Mouse (Mus musculus) limb, embryonic 10.5 days (tissue): ENCODE results near the gene Lrrc25. TPM values are rescaled to one million over a fixed set of nuclear protein-coding genes. Genes with fewer than 3 reads are reported as not detected.

Source experiments
- DNase-seq: peaks from one replicate; pipeline ENCODE4 v3.0.0-alpha.2; 2017; ENCODE audit warnings: low spot score
- H3K27ac ChIP-seq: fragments of 300-500 bp; sonication (generic); 2 replicates; pipeline ENCODE4 v1.5.1; 2016; ENCODE audit warnings: mild to moderate bottlenecking
- H3K27me3 ChIP-seq: fragments of 300-500 bp; sonication (generic); 2 replicates; pipeline ENCODE4 v1.6.1; 2016; ENCODE audit warnings: low read depth, mild to moderate bottlenecking; ENCODE audit not compliant: poor library complexity, severe bottlenecking
- H3K36me3 ChIP-seq: fragments of 300-500 bp; sonication (generic); 2 replicates; pipeline ENCODE4 v1.6.1; 2016; ENCODE audit warnings: mild to moderate bottlenecking, moderate library complexity
- H3K4me1 ChIP-seq: fragments of 300-500 bp; sonication (generic); 2 replicates; pipeline ENCODE4 v1.6.1; 2016
- H3K4me3 ChIP-seq: fragments of 300-500 bp; sonication (generic); 2 replicates; pipeline ENCODE4 v1.5.1; 2016; ENCODE audit warnings: mild to moderate bottlenecking, moderate library complexity
- H3K9me3 ChIP-seq: fragments of 300-500 bp; sonication (generic); replicated peaks from 2 replicates; pipeline ENCODE4 v1.6.1; 2016; ENCODE audit warnings: mild to moderate bottlenecking
- WGBS: fragments of 180-500 bp; shearing (Covaris S2); methylation state at CpG from one replicate; pipeline ENCODE4 v1.1.7; 2016; 5-methylcytosine and 5-hydroxymethylcytosine counted together
- polyA plus RNA-seq: library from polyadenylated mRNA; unstranded; fragments of >200 nt; fragmentation: Nextera tagmentation; extraction: Ambion mirVana; gene quantifications from 2 replicates; pipeline ENCODE4 v1.2.1, GENCODE M21; 2016

Gene Lrrc25
- polyA plus RNA-seq, 1 experiment from 2014 or later, result 0.64 TPM

DNA sequence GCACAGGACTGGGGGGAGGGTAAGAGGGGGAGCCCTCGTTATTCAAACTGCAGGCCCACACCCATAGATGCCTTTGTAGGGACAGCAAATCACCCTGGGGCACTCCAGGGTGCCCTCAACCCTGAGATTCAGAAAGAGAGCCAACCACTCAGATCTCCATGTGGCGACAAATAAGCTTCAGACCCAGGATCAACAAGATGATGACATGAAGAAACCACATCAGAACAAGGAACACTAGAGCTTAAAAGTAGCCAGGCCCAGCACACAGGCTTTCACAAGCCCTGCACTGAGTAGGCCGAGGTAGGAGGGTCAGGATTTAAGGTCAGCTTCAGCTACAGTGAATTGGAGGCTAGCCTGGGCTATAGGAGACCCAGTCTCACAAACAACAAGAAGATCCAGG is 33.0 kb downstream of the Lrrc25 start:
- Histone ChIP-seq H3K27ac (peak overlapping the region; percentile 32), H3K36me3 (peaks cover 38% of the 10 kb centered on the region), H3K27me3 (no peaks in the 10 kb centered on the region), H3K4me3 (no peak overlapping the region), H3K4me1 (peaks cover 54% of the 10 kb centered on the region), H3K9me3 (no peaks in the 10 kb centered on the region)
- DNase-seq, result no peak
- 67% methylated on average over 3 of the region's 3 CpGs for WGBS

DNA sequence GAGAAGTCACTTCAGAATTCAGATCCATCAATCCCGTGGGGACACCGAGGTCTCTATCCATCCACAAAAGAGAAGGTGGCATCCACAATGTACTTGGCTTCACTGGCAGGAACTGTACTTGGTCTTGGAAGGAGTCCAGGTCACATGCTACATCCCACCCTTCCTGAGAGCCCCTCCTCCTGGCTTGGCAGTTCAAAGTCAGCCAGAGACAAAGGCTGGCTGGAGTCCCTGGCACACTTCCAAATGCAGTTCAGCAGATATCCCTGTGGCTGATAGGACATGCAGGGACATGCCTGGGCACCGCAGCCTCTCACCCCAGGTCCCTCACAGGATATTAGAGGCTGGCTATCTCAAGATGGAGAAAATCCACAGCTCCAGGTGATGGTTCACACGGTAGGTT is 33.4 kb downstream of the Lrrc25 start:
- Histone ChIP-seq H3K9me3 (no peaks in the 10 kb centered on the region), H3K4me3 (no peak overlapping the region), H3K27ac (peak overlapping the region; percentile 38; the same call in 1 of the 2 replicates), H3K4me1 (peaks cover 54% of the 10 kb centered on the region), H3K36me3 (peaks cover 41% of the 10 kb centered on the region), H3K27me3 (no peaks in the 10 kb centered on the region)
- DNase-seq, result no peak
- 84% methylated on average over 4 of the region's 4 CpGs for WGBS

DNA sequence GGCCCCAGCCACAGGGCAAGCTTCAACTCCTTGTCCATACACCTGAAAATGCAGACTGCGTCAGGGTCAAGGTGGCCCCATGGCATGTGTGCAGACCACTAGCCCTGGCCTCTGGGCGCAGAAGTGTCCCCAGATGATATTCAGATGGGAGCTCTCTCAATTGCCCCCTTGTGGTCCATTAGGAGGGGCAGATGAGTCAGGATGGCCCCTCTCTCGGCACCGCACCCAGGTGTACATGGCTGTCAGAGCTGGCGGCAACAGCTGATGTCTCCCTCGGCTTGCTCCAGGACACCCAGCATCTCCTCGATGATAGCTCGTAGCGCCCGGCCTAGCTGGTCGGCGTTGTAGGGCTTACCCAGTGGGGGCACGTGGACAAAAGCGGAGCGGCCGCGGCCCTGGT is 34.4 kb downstream of the Lrrc25 start:
- H3K36me3 ChIP-seq, result peaks cover 50% of the 10 kb centered on the region
- H3K27ac ChIP-seq, result no peak overlapping the region
- no peaks in the 10 kb centered on the region for H3K27me3 ChIP-seq
- H3K4me3 ChIP-seq, result no peak overlapping the region
- WGBS, result 94% methylated on average over 17 of the region's 17 CpGs
- peaks cover 50% of the 10 kb centered on the region for H3K4me1 ChIP-seq
- H3K9me3 ChIP-seq, result no peaks in the 10 kb centered on the region
- no peak for DNase-seq

DNA sequence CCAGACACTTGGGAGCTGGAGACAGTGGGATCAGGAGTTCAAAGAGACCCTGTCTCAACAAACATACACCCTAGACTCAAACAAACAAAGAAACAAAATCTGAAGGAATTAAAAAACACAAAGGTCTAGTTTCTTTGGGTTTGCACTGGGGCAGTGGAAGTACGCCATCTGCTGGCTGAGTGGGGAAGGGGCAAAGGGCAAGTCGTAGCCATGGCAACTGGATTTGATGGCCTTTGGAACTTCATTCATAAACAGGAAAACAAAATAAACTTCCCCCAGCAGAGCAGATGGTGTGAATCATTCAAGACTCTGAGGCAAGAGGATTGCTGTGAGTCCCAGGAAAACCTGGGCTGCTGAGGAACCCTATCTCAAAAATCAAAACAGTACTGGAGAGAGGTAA is 37.3 kb downstream of the Lrrc25 start:
- H3K27ac ChIP-seq, result no peak overlapping the region
- no peaks in the 10 kb centered on the region for H3K9me3 ChIP-seq
- H3K27me3 ChIP-seq, result no peaks in the 10 kb centered on the region
- H3K36me3 ChIP-seq, result peaks cover 71% of the 10 kb centered on the region
- peaks cover 45% of the 10 kb centered on the region for H3K4me1 ChIP-seq
- H3K4me3 ChIP-seq, result no peak overlapping the region
- 62% methylated on average over 2 of the region's 2 CpGs for WGBS
- no peak for DNase-seq

DNA sequence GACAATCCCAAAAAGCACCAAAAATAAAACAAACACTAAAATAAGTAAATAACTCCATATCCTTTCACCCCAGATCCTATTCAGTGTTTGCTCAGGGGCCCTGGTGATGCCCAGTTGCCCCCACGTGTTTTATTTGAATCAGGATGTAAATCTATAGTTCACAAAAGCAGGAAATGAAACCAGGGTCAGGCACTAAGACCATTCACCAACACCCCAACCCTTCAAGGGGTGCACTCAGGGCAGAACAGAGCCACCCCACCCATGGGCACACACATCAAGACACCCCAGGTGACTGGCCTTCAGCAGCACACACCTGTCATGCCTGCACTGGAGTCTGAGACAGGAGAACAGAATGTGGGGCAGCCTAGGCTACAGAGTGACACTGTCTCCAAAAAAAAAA is 38.2 kb downstream of the Lrrc25 start:
- DNase-seq, result no peak
- Histone ChIP-seq H3K36me3 (peaks cover 66% of the 10 kb centered on the region), H3K4me3 (no peak overlapping the region), H3K27me3 (no peaks in the 10 kb centered on the region), H3K4me1 (peaks cover 45% of the 10 kb centered on the region), H3K27ac (no peak overlapping the region), H3K9me3 (no peaks in the 10 kb centered on the region)
- WGBS, result 73% methylated on average over 1 of the region's 1 CpGs

DNA sequence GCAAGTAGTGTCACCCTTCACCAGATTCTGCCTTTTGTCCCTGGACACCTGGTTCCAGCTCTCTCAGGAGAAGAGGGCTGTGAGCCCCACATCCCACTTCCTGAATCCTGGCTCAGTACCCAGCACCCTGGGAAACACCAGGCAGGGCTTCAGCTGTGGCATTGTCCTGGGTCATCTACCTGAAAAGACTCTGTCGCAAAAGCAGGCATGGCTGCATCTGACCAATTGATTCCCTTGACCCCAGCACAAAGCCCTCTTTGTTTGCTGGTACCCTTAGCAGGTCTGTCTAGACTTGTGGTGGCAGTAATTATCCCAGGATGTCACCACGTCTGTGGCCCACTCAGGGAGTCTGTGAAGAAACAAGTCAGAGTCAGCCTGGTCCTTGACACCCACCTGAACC is 39.5 kb downstream of the Lrrc25 start:
- DNase-seq, result no peak
- no peaks in the 10 kb centered on the region for H3K27me3 ChIP-seq
- no peak overlapping the region for H3K4me3 ChIP-seq
- H3K9me3 ChIP-seq, result no peaks in the 10 kb centered on the region
- 40% methylated on average over 2 of the region's 2 CpGs for WGBS
- H3K4me1 ChIP-seq, result peaks cover 51% of the 10 kb centered on the region
- H3K36me3 ChIP-seq, result peaks cover 52% of the 10 kb centered on the region
- H3K27ac ChIP-seq, result peak overlapping the region; percentile 76

DNA sequence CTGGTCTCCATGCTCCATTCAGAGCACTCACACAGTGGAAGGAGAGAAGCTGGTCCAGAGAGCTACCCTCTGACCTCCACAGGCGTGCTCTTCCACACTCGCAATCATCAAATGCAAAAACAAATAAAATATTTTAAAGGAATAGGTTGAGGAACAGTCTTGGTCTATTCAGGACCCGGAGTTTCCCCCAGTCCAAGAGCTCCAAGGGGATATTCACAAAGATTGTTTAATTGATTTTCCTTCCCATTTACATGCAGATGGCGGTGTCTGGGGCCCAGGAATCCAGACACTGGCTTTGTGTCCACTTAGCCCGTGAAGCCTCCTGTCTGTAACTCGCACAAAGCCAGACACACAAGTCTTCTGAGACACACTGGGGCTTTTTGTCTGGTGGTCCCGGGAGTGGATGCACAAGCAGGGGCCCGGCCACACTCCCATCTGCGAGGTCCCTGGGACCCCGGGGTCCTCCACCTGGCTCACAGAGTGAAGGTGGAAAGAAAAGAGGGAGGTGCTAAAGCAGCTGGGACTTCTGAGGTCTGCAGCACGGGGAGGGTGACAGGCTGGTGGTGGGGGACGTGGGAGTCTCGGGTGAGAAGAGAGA is 40.3 kb downstream of the Lrrc25 start:
- no peak overlapping the region for H3K4me3 ChIP-seq
- H3K9me3 ChIP-seq, result no peaks in the 10 kb centered on the region
- H3K27me3 ChIP-seq, result no peaks in the 10 kb centered on the region
- no peak for DNase-seq
- H3K4me1 ChIP-seq, result peaks cover 53% of the 10 kb centered on the region
- H3K36me3 ChIP-seq, result peaks cover 44% of the 10 kb centered on the region
- peak overlapping the region; percentile 76 for H3K27ac ChIP-seq
- WGBS, result 80% methylated on average over 13 of the region's 13 CpGs

DNA sequence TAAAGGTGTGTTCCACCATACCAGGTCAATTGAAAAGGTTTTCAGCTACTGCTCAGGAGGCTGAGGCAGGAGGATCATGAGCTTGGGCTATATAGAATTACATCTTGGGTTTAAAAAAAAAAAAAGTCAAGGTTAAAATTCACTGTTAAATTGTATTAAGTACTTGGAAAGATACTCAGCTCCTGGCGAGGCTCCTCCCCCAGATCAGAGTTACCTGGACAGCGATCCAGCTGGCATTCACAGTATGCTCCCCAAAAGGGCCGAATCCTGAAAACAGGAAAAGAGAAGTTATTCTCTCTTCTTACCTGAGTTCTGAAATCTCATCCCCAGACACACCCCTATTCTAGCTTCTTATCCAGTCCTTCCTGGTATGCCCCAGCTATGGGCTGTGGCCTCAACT is 41.3 kb downstream of the Lrrc25 start:
- Histone ChIP-seq H3K36me3 (peaks cover 36% of the 10 kb centered on the region), H3K27ac (peak overlapping the region; percentile 36; the same call in 1 of the 2 replicates), H3K9me3 (no peaks in the 10 kb centered on the region), H3K27me3 (no peaks in the 10 kb centered on the region), H3K4me1 (peaks cover 52% of the 10 kb centered on the region), H3K4me3 (no peak overlapping the region)
- no peak for DNase-seq
- 91% methylated on average over 3 of the region's 3 CpGs for WGBS

DNA sequence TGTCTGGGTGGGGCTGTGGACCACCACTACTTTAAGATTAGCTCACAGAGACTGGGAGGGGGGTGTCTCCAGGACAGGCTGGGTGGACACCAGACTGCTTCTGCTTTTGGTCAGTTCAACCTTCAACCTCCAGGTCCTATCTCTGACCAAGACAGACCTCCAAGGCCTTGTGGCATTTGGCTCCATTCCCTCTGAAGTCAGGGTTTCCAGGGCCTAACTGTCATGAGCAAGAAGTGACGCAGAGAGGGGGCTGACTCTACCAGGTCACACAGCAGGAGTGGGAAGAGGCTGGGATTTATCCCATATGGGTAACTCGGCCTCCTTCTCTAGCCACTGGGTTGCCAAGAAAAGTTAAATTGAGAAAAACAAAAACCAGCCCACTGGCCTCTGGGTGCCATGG is 41.8 kb downstream of the Lrrc25 start:
- Histone ChIP-seq H3K27me3 (no peaks in the 10 kb centered on the region), H3K36me3 (peaks cover 33% of the 10 kb centered on the region), H3K4me1 (peaks cover 49% of the 10 kb centered on the region), H3K4me3 (no peak overlapping the region), H3K9me3 (no peaks in the 10 kb centered on the region), H3K27ac (peak overlapping the region; percentile 36; the same call in 1 of the 2 replicates)
- no peak for DNase-seq
- WGBS, result 93% methylated on average over 2 of the region's 2 CpGs

DNA sequence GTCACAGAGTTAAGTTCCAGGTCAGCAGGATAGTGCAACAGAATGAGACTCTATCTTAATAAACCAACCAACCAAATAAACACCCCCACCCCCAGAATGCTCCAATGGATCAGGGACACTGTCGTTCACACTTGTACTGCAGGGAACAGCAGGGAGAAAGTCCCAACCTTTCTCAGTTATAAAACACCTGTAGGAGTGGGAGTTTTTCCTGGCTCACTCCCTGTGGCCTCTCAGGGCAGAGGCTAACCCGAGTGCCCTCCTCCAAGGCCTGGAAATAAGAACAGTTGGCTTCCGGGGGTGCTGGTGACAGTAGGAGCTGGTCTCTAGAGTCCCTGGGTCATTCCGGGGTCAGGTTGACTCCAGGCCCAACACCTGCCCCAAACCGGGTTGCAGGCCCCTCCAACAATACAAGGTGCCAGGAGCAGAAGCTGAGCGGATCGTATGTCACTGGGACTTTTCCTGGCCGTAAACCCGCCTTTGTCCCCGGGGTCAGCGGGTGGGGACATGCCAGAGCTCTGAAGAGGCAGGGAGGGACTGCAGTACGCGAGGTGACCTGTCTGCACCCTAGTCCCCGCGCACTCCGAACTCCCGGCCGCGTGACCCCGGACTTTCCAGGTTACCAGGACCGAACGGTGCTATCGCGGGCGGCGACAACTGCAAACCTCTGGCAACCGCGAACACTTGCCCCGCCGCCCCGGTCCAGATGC is 43.1 kb downstream of the Lrrc25 start:
- H3K27ac ChIP-seq, result peak overlapping the region; percentile 88
- no peaks in the 10 kb centered on the region for H3K9me3 ChIP-seq
- peak overlapping the region; percentile 74 for H3K4me3 ChIP-seq
- WGBS, result under 1% methylated on average over 31 of the region's 31 CpGs
- H3K36me3 ChIP-seq, result peaks cover 32% of the 10 kb centered on the region
- no peaks in the 10 kb centered on the region for H3K27me3 ChIP-seq
- no peak for DNase-seq
- peaks cover 49% of the 10 kb centered on the region for H3K4me1 ChIP-seq

DNA sequence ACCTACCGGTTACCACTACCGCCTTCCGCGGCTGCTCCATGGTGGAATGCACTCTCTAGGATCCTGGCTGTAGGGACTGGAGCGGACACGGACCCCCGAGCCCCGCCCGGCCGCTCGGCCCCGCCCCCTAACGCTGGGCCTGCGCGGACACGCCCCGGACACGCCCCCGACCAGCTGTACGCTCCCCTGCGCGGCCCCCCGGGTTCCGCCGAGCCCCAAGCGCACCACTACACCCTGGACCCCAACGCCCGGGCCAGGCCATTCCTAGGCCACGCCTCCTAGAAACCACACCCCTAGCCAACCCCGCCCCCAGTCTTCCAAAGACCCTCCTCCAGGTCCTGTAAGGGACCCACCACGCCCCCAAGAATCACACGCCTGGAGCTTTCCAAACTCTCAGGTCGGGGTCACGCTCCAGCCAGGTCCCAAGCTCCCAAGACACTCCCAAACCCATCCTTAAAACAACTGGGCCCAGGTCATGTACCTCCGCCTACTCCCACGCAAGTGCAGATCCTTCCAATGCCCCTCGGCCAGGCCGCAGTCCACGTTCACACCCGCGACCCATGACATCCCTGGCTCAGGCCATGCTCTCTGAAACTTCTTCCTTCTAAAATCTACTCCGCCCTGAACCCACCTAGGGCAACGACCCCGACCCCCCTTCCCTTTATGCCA is 43.8 kb downstream of the Lrrc25 start:
- no peaks in the 10 kb centered on the region for H3K27me3 ChIP-seq
- peak overlapping the region; percentile 74 for H3K4me3 ChIP-seq
- WGBS, result under 1% methylated on average over 44 of the region's 44 CpGs
- peaks cover 49% of the 10 kb centered on the region for H3K4me1 ChIP-seq
- peak; percentile 100 for DNase-seq
- no peaks in the 10 kb centered on the region for H3K9me3 ChIP-seq
- peaks cover 27% of the 10 kb centered on the region for H3K36me3 ChIP-seq
- H3K27ac ChIP-seq, result peak overlapping the region; percentile 88

DNA sequence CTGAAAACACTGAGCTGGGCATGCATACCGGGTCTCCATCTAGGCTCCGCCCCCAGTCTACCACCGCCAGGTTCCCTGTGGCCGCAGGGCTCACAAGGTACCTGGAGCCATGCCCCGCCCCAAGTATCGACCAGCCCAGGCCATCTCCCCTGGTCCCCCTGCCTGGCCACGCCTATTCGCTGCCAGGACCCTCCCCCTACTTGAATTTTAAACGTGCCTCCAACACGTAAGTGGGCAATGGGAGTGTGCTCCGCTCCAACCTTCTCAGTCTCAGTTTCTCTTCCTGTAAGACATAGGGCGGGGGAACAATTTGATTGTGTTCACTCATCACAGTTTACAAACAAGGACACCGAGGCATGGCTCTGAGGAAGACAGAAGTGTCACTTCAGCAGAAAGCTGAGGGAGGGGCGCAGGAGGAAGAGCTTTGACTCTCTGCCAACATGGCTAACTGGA is 44.3 kb downstream of the Lrrc25 start, which contains the start of gene Pgpep1:
Gene Pgpep1, minus strand, starts transcription at position 116 of the 453 bp plus-strand sequence.
- Histone ChIP-seq H3K4me1 (peaks cover 47% of the 10 kb centered on the region), H3K36me3 (peaks cover 22% of the 10 kb centered on the region), H3K27me3 (no peaks in the 10 kb centered on the region), H3K27ac (peak within 1 kb of the TSS; percentile 88), H3K9me3 (no peaks in the 10 kb centered on the region), H3K4me3 (peak within 1 kb of the TSS; percentile 74)
- WGBS, result 2% methylated on average over 14 of the region's 14 CpGs
- peak; percentile 71 for DNase-seq

DNA sequence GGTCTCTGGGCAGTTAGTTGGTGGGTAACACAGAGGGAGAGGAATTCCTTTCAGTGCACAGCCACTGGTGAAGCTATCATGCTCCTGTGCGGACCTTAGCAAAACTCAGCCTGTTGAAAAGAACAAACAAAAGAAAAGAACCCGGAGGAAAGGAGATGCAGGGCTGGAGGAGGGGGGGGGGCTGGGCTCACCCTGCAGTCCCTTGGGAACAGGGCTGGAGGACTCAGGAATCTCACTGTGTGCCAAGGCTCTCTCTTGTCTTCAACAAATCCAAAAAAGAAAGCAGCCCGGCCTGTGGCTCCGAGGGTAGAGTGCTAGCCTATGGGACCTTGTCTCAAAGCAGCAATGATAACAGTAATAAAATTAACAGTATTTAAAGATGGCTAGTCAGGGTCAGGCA is 47.7 kb downstream of the Lrrc25 start:
- H3K27ac ChIP-seq, result no peak overlapping the region
- no peak for DNase-seq
- 82% methylated on average over 4 of the region's 4 CpGs for WGBS
- H3K4me1 ChIP-seq, result peaks cover 18% of the 10 kb centered on the region
- H3K9me3 ChIP-seq, result no peaks in the 10 kb centered on the region
- no peaks in the 10 kb centered on the region for H3K36me3 ChIP-seq
- no peaks in the 10 kb centered on the region for H3K27me3 ChIP-seq
- no peak overlapping the region for H3K4me3 ChIP-seq
